Mouse (Mus musculus) limb, embryonic 10.5 days (tissue): ENCODE results near the gene Dis3. TPM values are rescaled to one million over a fixed set of nuclear protein-coding genes. Genes with fewer than 3 reads are reported as not detected.

ENCODE experiments used
- polyA plus RNA-seq: library from polyadenylated mRNA; unstranded; fragments of >200 nt; fragmentation: Nextera tagmentation; extraction: Ambion mirVana; gene quantifications from 2 replicates; pipeline ENCODE4 v1.2.1, GENCODE M21; 2016

Gene Dis3
- polyA plus RNA-seq, 1 experiment from 2014 or later = 46.5 TPM

Other genes with a start within 250 kb of the Dis3 start
- 2.2 and 2.6 TPM in 2 replicates for gene Rpl36a-ps1, start 105.5 kb downstream of the Dis3 start, polyA plus RNA-seq
- gene Mzt1, start 53.6 kb downstream of the Dis3 start, polyA plus RNA-seq = 89.5 and 104 TPM in 2 replicates
- 85.2 and 99.4 TPM in 2 replicates for gene Bora, start 53.5 kb downstream of the Dis3 start, polyA plus RNA-seq
- gene Pibf1, start 346 bp downstream of the Dis3 start, polyA plus RNA-seq = 20.1 and 21.7 TPM in 2 replicates
- 1.6 and 2.2 TPM in 2 replicates for gene Klf5, start 198.9 kb upstream of the Dis3 start, polyA plus RNA-seq